Mouse (Mus musculus): ENCODE measurements around the gene Tomm40.

Gene Tomm40

GRCm38 (mm10) chr7:19745971-19746370, 30.7 kb upstream of the Tomm40 start:
- in situ Hi-C loops (cut with MboI; ENCODE audit: low sequenced_read_pairs) = no loop called here

- in situ Hi-C loops (cut with MboI; ENCODE audit: low sequenced_read_pairs) = no loop called here
These were observed 29.6 kb upstream of the Tomm40 start for GRCm38 (mm10) chr7:19744590-19745385.

- in situ Hi-C loops (cut with MboI; ENCODE audit: low sequenced_read_pairs) = no loop called here
These were observed 28.6 kb upstream of the Tomm40 start for GRCm38 (mm10) chr7:19743791-19744190.

GRCm38 (mm10) chr7:19742468-19742867, 27.2 kb upstream of the Tomm40 start:
- in situ Hi-C loops (cut with MboI; ENCODE audit: low sequenced_read_pairs) = no loop called here

GRCm38 (mm10) chr7:19741329-19742031, 26.2 kb upstream of the Tomm40 start:
- in situ Hi-C loops (cut with MboI; ENCODE audit: low sequenced_read_pairs) = no loop called here

GRCm38 (mm10) chr7:19740269-19740668, 25.0 kb upstream of the Tomm40 start:
- in situ Hi-C loops (cut with MboI; ENCODE audit: low sequenced_read_pairs) = no loop called here

GRCm38 (mm10) chr7:19738771-19739170, 23.5 kb upstream of the Tomm40 start:
- in situ Hi-C loops (cut with MboI; ENCODE audit: low sequenced_read_pairs) = no loop called here

GRCm38 (mm10) chr7:19736389-19737057, 21.3 kb upstream of the Tomm40 start:
- in situ Hi-C loops (cut with MboI; ENCODE audit: low sequenced_read_pairs) = no loop called here

- in situ Hi-C loops (cut with MboI; ENCODE audit: low sequenced_read_pairs) = no loop called here
These were observed 19.0 kb upstream of the Tomm40 start for GRCm38 (mm10) chr7:19734178-19734666.

GRCm38 (mm10) chr7:19726541-19726940, 11.3 kb upstream of the Tomm40 start:
- in situ Hi-C loops (cut with MboI; ENCODE audit: low sequenced_read_pairs) = no loop called here

- in situ Hi-C loops (cut with MboI; ENCODE audit: low sequenced_read_pairs) = no loop called here
These were observed 8.9 kb upstream of the Tomm40 start for GRCm38 (mm10) chr7:19724167-19724566.

GRCm38 (mm10) chr7:19722754-19723195, 7.5 kb upstream of the Tomm40 start:
- in situ Hi-C loops (cut with MboI; ENCODE audit: low sequenced_read_pairs) = no loop called here

- in situ Hi-C loops (cut with MboI; ENCODE audit: low sequenced_read_pairs) = no loop called here
These were observed 4.0 kb upstream of the Tomm40 start for GRCm38 (mm10) chr7:19719200-19719599.

- in situ Hi-C loops (cut with MboI; ENCODE audit: low sequenced_read_pairs) = no loop called here
These were observed 3.2 kb upstream of the Tomm40 start for GRCm38 (mm10) chr7:19718297-19718952.

- in situ Hi-C loops (cut with MboI; ENCODE audit: low sequenced_read_pairs) = no loop called here
These were observed 2.1 kb upstream of the Tomm40 start for GRCm38 (mm10) chr7:19717346-19717745.

GRCm38 (mm10) chr7:19716822-19717221, 1.6 kb upstream of the Tomm40 start:
- in situ Hi-C loops (cut with MboI; ENCODE audit: low sequenced_read_pairs) = no loop called here

GRCm38 (mm10) chr7:19716055-19716682, 931 bp upstream of the Tomm40 start:
- in situ Hi-C loops (cut with MboI; ENCODE audit: low sequenced_read_pairs) = no loop called here

- in situ Hi-C loops (cut with MboI; ENCODE audit: low sequenced_read_pairs) = no loop called here
These were observed 402 bp downstream of the Tomm40 start for GRCm38 (mm10) chr7:19714836-19715235.

- in situ Hi-C loops (cut with MboI; ENCODE audit: low sequenced_read_pairs) = no loop called here
These were observed 1.6 kb downstream of the Tomm40 start for GRCm38 (mm10) chr7:19713598-19713997.

- in situ Hi-C loops (cut with MboI; ENCODE audit: low sequenced_read_pairs) = no loop called here
These were observed 2.0 kb downstream of the Tomm40 start for GRCm38 (mm10) chr7:19713196-19713595.

All from CH12F3 (cell line).